Mouse (Mus musculus): ENCODE data around the gene Higd1b. TPM values are rescaled to one million over a fixed set of nuclear protein-coding genes. Genes with fewer than 3 reads are reported as not detected.

Gene Higd1b
- total and polyA plus RNA-seq, 2 experiments, result not detected

GRCm38 (mm10) chr11:102834219-102834618 lies 1.4 kb upstream of the Higd1b start:
- WGBS, result 92% methylated on average over 10 of the region's 10 CpGs
- no peak for TF ChIP-seq POLR2A (IDR thresholded peaks at IDR 0.05; ENCODE audit: extremely low read depth, insufficient read depth, low read length)
- TF ChIP-seq CTCF (IDR thresholded peaks at IDR 0.05; ENCODE audit: low read depth, low read length), result no peak

DNA sequence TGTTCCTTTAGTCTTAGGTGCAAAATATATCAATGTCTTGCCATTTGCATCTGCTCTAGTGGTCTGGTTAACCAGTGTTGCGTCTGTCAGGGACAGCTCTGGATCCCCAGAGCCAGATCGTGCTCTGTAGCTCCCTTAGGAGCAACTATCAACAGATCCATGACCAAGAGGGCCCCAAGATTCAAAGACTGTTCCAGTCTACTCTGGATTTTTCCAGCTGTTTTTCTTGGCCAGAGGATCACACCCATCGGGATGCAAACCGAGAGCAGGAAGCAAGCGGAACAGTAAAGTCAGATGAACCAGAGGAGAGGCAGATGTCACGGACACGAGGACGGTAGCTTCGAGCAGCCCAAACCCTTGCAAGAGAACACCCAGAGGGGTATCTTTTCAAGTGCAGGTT lies 497 bp downstream of the Higd1b start:
- Histone ChIP-seq H3K9ac (ENCODE audit: low read depth, low read length) (no peak overlapping the region), H3K79me2 (ENCODE audit: control insufficient read depth, insufficient read depth, low read length) (no peaks in the 10 kb centered on the region), H3K27ac (replicated peaks; ENCODE audit: insufficient read depth, low read depth, low read length) (no peak overlapping the region), H3K36me3 (ENCODE audit: control insufficient read depth, insufficient read depth, low read length) (peaks cover 1% of the 10 kb centered on the region; the same call in 1 of the 2 replicates), H3K4me1 (ENCODE audit: control insufficient read depth, insufficient read depth, low read length) (no peaks in the 10 kb centered on the region), H3K4me3 (ENCODE audit: insufficient read depth, low read depth, low read length) (no peak overlapping the region), H3K27me3 (ENCODE audit: control insufficient read depth, insufficient read depth, low read length) (0 out of 2 replicates have a peak, but pooled peaks cover 2% of the 10 kb centered on the region)
- no peak for DNase-seq (ENCODE audit: extremely low read depth, low read depth, low spot score)
- 88% methylated on average over 9 of the region's 9 CpGs for WGBS
- TF ChIP-seq CTCF (IDR thresholded peaks at IDR 0.05; ENCODE audit: low read depth, low read length), result no peak
- no peak for TF ChIP-seq POLR2A (IDR thresholded peaks at IDR 0.05; ENCODE audit: extremely low read depth, insufficient read depth, low read length)

More at GRCm38 (mm10) chr11:102834219-102834618, 1.4 kb upstream of the Higd1b start:
- H3K79me2 ChIP-seq (ENCODE audit: control insufficient read depth, insufficient read depth, low read length), result no peaks in the 10 kb centered on the region
- H3K4me1 ChIP-seq (ENCODE audit: control insufficient read depth, insufficient read depth, low read length), result no peaks in the 10 kb centered on the region
- H3K36me3 ChIP-seq (ENCODE audit: control insufficient read depth, insufficient read depth, low read length), result no peaks in the 10 kb centered on the region
- H3K27me3 ChIP-seq (ENCODE audit: control insufficient read depth, insufficient read depth, low read length), result 0 out of 2 replicates have a peak, but pooled peaks cover 2% of the 10 kb centered on the region
- H3K4me3 ChIP-seq (ENCODE audit: insufficient read depth, low read depth, low read length), result no peak overlapping the region
- no peak for DNase-seq (ENCODE audit: extremely low read depth, low read depth, low spot score)
- no peak overlapping the region for H3K27ac ChIP-seq (replicated peaks; ENCODE audit: insufficient read depth, low read depth, low read length)
- H3K9ac ChIP-seq (ENCODE audit: low read depth, low read length), result no peak overlapping the region

GRCm38 (mm10) chr11:102837385-102837784 lies 1.7 kb downstream of the Higd1b start:
- H3K4me3 ChIP-seq (ENCODE audit: insufficient read depth, low read depth, low read length), result no peak overlapping the region
- WGBS, result 96% methylated on average over 1 of the region's 1 CpGs

GRCm38 (mm10) chr11:102838126-102838525 lies 2.5 kb downstream of the Higd1b start:
- TF ChIP-seq POLR2A (IDR thresholded peaks at IDR 0.05; ENCODE audit: extremely low read depth, insufficient read depth, low read length) (no peak), CTCF (IDR thresholded peaks at IDR 0.05; ENCODE audit: low read depth, low read length) (no peak)
- Histone ChIP-seq H3K4me3 (ENCODE audit: insufficient read depth, low read depth, low read length) (no peak overlapping the region), H3K9ac (ENCODE audit: low read depth, low read length) (no peak overlapping the region), H3K27me3 (ENCODE audit: control insufficient read depth, insufficient read depth, low read length) (no peaks in the 10 kb centered on the region), H3K27ac (replicated peaks; ENCODE audit: insufficient read depth, low read depth, low read length) (no peak overlapping the region), H3K4me1 (ENCODE audit: control insufficient read depth, insufficient read depth, low read length) (no peaks in the 10 kb centered on the region), H3K79me2 (ENCODE audit: control insufficient read depth, insufficient read depth, low read length) (no peaks in the 10 kb centered on the region), H3K36me3 (ENCODE audit: control insufficient read depth, insufficient read depth, low read length) (peaks cover 8% of the 10 kb centered on the region; the same call in 1 of the 2 replicates)
- WGBS, result 98% methylated on average over 2 of the region's 2 CpGs
- DNase-seq (ENCODE audit: extremely low read depth, low read depth, low spot score), result no peak

More at GRCm38 (mm10) chr11:102837385-102837784, 1.7 kb downstream of the Higd1b start:
- Histone ChIP-seq H3K79me2 (ENCODE audit: control insufficient read depth, insufficient read depth, low read length) (no peaks in the 10 kb centered on the region), H3K27ac (replicated peaks; ENCODE audit: insufficient read depth, low read depth, low read length) (no peak overlapping the region), H3K27me3 (ENCODE audit: control insufficient read depth, insufficient read depth, low read length) (0 out of 2 replicates have a peak, but pooled peaks cover 2% of the 10 kb centered on the region), H3K9ac (ENCODE audit: low read depth, low read length) (no peak overlapping the region), H3K4me1 (ENCODE audit: control insufficient read depth, insufficient read depth, low read length) (no peaks in the 10 kb centered on the region), H3K36me3 (ENCODE audit: control insufficient read depth, insufficient read depth, low read length) (peaks cover 5% of the 10 kb centered on the region; the same call in 1 of the 2 replicates)
- no peak for DNase-seq (ENCODE audit: extremely low read depth, low read depth, low spot score)
- TF ChIP-seq CTCF (IDR thresholded peaks at IDR 0.05; ENCODE audit: low read depth, low read length) (no peak), POLR2A (IDR thresholded peaks at IDR 0.05; ENCODE audit: extremely low read depth, insufficient read depth, low read length) (no peak)

GRCm38 (mm10) chr11:102838616-102839150 lies 3.0 kb downstream of the Higd1b start:
- H3K36me3 ChIP-seq (ENCODE audit: control insufficient read depth, insufficient read depth, low read length), result peaks cover 11% of the 10 kb centered on the region; the same call in 1 of the 2 replicates
- no peak overlapping the region for H3K9ac ChIP-seq (ENCODE audit: low read depth, low read length)

GRCm38 (mm10) chr11:102845926-102846325 lies 10.3 kb downstream of the Higd1b start:
- Histone ChIP-seq H3K27me3 (ENCODE audit: control insufficient read depth, insufficient read depth, low read length) (no peaks in the 10 kb centered on the region), H3K36me3 (ENCODE audit: control insufficient read depth, insufficient read depth, low read length) (peaks cover 51% of the 10 kb centered on the region), H3K4me1 (ENCODE audit: control insufficient read depth, insufficient read depth, low read length) (no peaks in the 10 kb centered on the region), H3K27ac (replicated peaks; ENCODE audit: insufficient read depth, low read depth, low read length) (no peak overlapping the region), H3K79me2 (ENCODE audit: control insufficient read depth, insufficient read depth, low read length) (no peaks in the 10 kb centered on the region), H3K4me3 (ENCODE audit: insufficient read depth, low read depth, low read length) (no peak overlapping the region), H3K9ac (ENCODE audit: low read depth, low read length) (no peak overlapping the region)
- no peak for DNase-seq (ENCODE audit: extremely low read depth, low read depth, low spot score)
- 91% methylated on average over 10 of the region's 10 CpGs for WGBS
- no peak for TF ChIP-seq POLR2A (IDR thresholded peaks at IDR 0.05; ENCODE audit: extremely low read depth, insufficient read depth, low read length)
- no peak for TF ChIP-seq CTCF (IDR thresholded peaks at IDR 0.05; ENCODE audit: low read depth, low read length)

More at GRCm38 (mm10) chr11:102838616-102839150, 3.0 kb downstream of the Higd1b start:
- WGBS, result 83% methylated on average over 9 of the region's 9 CpGs
- H3K27me3 ChIP-seq (ENCODE audit: control insufficient read depth, insufficient read depth, low read length), result no peaks in the 10 kb centered on the region
- TF ChIP-seq POLR2A (IDR thresholded peaks at IDR 0.05; ENCODE audit: extremely low read depth, insufficient read depth, low read length), result no peak
- TF ChIP-seq CTCF (IDR thresholded peaks at IDR 0.05; ENCODE audit: low read depth, low read length), result no peak
- H3K27ac ChIP-seq (replicated peaks; ENCODE audit: insufficient read depth, low read depth, low read length), result no peak overlapping the region
- no peaks in the 10 kb centered on the region for H3K4me1 ChIP-seq (ENCODE audit: control insufficient read depth, insufficient read depth, low read length)
- H3K79me2 ChIP-seq (ENCODE audit: control insufficient read depth, insufficient read depth, low read length), result no peaks in the 10 kb centered on the region
- H3K4me3 ChIP-seq (ENCODE audit: insufficient read depth, low read depth, low read length), result no peak overlapping the region
- no peak for DNase-seq (ENCODE audit: extremely low read depth, low read depth, low spot score)

Data from liver, adult 2 months (tissue).